Mouse (Mus musculus) hindbrain, embryonic 11.5 days (tissue): Measurements from ENCODE around the gene Zcwpw1. TPM values are rescaled to one million over a fixed set of nuclear protein-coding genes. Genes with fewer than 3 reads are reported as not detected.

Experiments
- ATAC-seq: fragments of 200-750 bp; cut with Nextera tagmentation; 2 replicates; pipeline ENCODE4 v1.8.0; 2017; ENCODE audit warnings: mild to moderate bottlenecking, moderate TSS enrichment, moderate library complexity; ENCODE audit not compliant: low FRiP score
- DNase-seq: peaks from one replicate; pipeline ENCODE4 v3.0.0-alpha.2; 2015; ENCODE audit warnings: low spot score
- H3K27ac ChIP-seq: fragments of 300-500 bp; sonication (generic); 2 replicates; pipeline ENCODE4 v1.5.1; 2014; ENCODE audit warnings: mild to moderate bottlenecking, low read depth, low read length
- H3K27me3 ChIP-seq: fragments of 300-500 bp; sonication (generic); 2 replicates; pipeline ENCODE4 v1.6.1; 2014; ENCODE audit warnings: mild to moderate bottlenecking, low read length, moderate library complexity, mixed read lengths; ENCODE audit not compliant: control insufficient read depth, insufficient read depth
- H3K36me3 ChIP-seq: fragments of 300-500 bp; sonication (generic); 2 replicates; pipeline ENCODE4 v1.6.1; 2014; ENCODE audit warnings: mild to moderate bottlenecking, low read length, moderate library complexity, mixed read lengths; ENCODE audit not compliant: control insufficient read depth, insufficient read depth
- H3K4me1 ChIP-seq: fragments of 300-500 bp; sonication (generic); replicated peaks from 2 replicates; pipeline ENCODE4 v1.6.1; 2014; ENCODE audit warnings: low read length, mixed read lengths; ENCODE audit not compliant: control insufficient read depth, insufficient read depth
- H3K4me2 ChIP-seq: fragments of 300-500 bp; sonication (generic); replicated peaks from 2 replicates; pipeline ENCODE4 v1.6.1; 2014; ENCODE audit warnings: mild to moderate bottlenecking, low read depth, low read length
- H3K4me3 ChIP-seq: fragments of 300-500 bp; sonication (generic); 2 replicates; pipeline ENCODE4 v1.5.1; 2014; ENCODE audit warnings: low read depth, low read length
- H3K9ac ChIP-seq: fragments of 300-500 bp; sonication (generic); 2 replicates; pipeline ENCODE4 v1.6.1; 2014; ENCODE audit warnings: low read depth, low read length
- H3K9me3 ChIP-seq: fragments of 300-500 bp; sonication (generic); 2 replicates; pipeline ENCODE4 v1.6.1; 2016; ENCODE audit warnings: low read length; ENCODE audit not compliant: control insufficient read depth
- WGBS: fragments of 180-500 bp; shearing (Covaris S2); extraction: QIAGEN DNeasy Blood & Tissue Kit; methylation state at CpG from one replicate; pipeline ENCODE4 v1.1.7; 2014; 5-methylcytosine and 5-hydroxymethylcytosine counted together
- polyA plus RNA-seq: library from polyadenylated mRNA; unstranded; fragments of >200 nt; fragmentation: Nextera tagmentation; extraction: Ambion mirVana; gene quantifications from 2 replicates; pipeline ENCODE4 v1.2.1, GENCODE M21; 2014

The Zcwpw1 gene
- polyA plus RNA-seq, 1 experiment from 2014 or later: 17.2 TPM

DNA sequence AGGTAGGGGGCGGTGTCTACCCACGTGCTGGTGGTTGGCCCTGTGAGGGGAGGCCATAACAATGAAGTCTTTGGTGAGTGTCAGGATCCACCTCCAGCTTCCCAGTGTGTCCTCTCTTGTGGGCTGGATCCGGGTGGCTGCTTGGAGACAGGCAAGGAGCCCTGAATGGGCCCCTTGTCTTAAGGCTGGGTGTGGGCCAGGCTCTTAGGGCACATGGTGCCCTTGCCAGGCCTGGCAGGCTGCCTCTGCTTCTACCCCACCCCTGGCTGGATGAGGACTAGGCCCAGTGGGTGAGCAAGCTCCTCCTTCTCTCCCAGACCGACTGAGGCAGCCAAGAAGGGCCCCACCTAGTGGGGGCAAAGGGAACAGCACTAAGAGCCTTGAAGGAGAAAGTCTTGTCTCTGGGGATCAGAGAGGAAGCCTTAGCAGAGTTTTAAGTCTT lies 27.6 kb upstream of the Zcwpw1 start:
- no peaks in the 10 kb centered on the region for H3K4me1 ChIP-seq
- 32% methylated on average over 4 of the region's 4 CpGs for WGBS
- H3K27ac ChIP-seq: no peak overlapping the region
- no peaks in the 10 kb centered on the region for H3K27me3 ChIP-seq
- DNase-seq (peak; percentile 80), ATAC-seq (peak; percentile 25; the same call in 1 of the 2 replicates)
- H3K4me2 ChIP-seq: no peak overlapping the region
- no peak overlapping the region for H3K9ac ChIP-seq
- no peaks in the 10 kb centered on the region for H3K36me3 ChIP-seq
- no peaks in the 10 kb centered on the region for H3K9me3 ChIP-seq
- no peak overlapping the region for H3K4me3 ChIP-seq

DNA sequence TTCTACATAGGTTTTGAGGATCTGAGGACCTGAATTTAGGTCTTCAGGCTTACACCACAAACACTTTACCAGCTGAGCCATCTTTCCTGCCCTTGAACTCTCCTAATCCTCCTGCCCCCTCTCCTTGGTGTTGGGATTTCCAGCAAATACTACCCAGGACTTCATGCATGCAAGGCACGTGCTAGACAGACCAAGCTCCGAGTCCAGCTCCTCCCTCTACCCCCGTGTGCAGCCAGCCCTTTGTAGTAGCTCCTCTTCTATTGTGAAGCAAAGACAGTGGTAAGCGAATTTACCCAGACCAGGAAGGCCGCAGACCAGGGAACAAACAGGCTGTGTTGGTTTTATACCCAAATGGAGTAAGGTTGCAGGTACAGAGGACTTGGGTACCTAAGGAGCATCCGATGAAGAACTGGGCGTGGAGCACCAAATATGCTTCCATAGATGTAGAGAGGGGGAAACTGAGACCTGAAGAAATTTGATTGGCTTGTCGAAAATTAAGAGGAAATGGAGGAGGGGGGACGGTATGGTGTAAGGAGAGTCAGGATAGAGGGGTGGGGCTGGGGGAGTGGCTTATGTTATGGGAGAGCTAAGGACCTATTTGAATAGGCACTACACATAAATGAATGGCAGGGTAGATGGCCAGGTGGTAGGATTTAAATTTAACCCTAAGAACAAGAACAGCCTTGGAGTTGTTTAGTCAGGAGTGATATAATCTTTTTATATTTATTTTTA lies 22.8 kb upstream of the Zcwpw1 start:
- no peaks in the 10 kb centered on the region for H3K9me3 ChIP-seq
- no peaks in the 10 kb centered on the region for H3K36me3 ChIP-seq
- ATAC-seq: 0 out of 2 replicates have a peak, but pooled peaks have one; percentile 56
- WGBS: 49% methylated on average over 9 of the region's 9 CpGs
- H3K27ac ChIP-seq: 0 out of 2 replicates have a peak overlapping the region, but pooled peaks have one; percentile 39
- H3K4me3 ChIP-seq: no peak overlapping the region
- DNase-seq: no peak
- no peak overlapping the region for H3K9ac ChIP-seq
- no peaks in the 10 kb centered on the region for H3K27me3 ChIP-seq
- no peaks in the 10 kb centered on the region for H3K4me1 ChIP-seq
- H3K4me2 ChIP-seq: no peak overlapping the region

DNA sequence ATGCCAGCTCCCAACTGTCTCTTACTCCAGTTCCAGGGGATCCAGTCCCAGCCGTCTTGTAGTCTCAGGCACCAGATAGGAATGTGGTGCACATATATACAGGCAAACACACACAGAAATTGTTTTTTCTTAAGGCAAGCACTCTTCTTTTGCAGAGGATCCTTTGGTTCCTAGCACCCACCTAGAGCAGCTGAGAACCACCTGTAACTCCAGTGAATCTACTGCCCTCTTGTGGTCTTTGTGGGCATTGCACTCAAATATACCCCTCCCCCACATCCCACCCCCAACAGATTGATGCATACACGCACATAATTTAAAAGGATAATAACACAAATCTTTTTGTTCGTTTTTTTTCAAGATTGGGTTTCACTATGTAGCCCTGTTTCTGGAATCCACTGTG lies 21.3 kb upstream of the Zcwpw1 start:
- DNase-seq: peak; percentile 58
- no peak overlapping the region for H3K4me3 ChIP-seq
- H3K9me3 ChIP-seq: no peaks in the 10 kb centered on the region
- no peak for ATAC-seq
- no peaks in the 10 kb centered on the region for H3K27me3 ChIP-seq
- no peak overlapping the region for H3K9ac ChIP-seq
- no peaks in the 10 kb centered on the region for H3K36me3 ChIP-seq
- H3K4me2 ChIP-seq: no peak overlapping the region
- no peaks in the 10 kb centered on the region for H3K4me1 ChIP-seq
- no peak overlapping the region for H3K27ac ChIP-seq
- 56% methylated on average over 3 of the region's 3 CpGs for WGBS

DNA sequence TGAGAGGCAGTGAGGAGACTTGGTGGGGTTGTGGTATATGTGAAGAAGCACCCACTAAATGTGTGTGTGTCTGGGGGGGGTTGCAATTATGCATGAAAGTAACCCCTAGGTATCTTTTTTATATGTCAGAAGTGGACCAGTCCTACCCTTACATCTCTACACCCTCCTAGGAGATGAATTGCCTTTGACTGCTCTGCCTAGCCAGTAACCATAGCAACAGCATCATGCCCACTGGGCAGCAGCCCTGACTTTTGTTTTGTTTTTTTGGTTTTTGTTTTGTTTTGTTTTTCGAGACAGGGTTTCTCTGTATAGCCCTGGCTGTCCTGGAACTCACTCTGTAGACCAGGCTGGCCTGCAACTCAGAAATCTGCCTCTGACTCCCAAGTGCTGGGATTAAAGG lies 19.1 kb upstream of the Zcwpw1 start:
- Histone ChIP-seq H3K4me2 (no peak overlapping the region), H3K27me3 (no peaks in the 10 kb centered on the region), H3K27ac (no peak overlapping the region), H3K36me3 (no peaks in the 10 kb centered on the region), H3K9ac (no peak overlapping the region), H3K4me1 (no peaks in the 10 kb centered on the region), H3K9me3 (no peaks in the 10 kb centered on the region), H3K4me3 (no peak overlapping the region)
- 41% methylated on average over 1 of the region's 1 CpGs for WGBS
- ATAC-seq: peak; percentile 75
- DNase-seq: no peak

DNA sequence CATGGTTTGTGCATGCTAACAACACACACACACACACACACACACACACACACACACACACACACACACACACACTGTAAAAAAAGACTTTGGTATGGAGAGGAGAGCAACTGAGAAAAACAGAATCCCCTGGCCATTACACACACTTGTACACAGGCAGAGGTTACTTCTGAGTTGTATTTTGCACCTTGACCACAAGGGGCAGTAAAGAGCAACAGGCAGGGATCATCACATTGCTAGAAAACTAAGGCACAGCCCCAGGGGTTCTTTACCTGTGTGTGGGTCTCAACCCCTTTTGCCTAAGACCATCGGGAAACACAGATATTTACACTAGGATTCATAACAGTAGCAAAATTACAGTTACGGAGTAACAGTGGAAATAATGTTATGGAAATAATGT lies 16.9 kb upstream of the Zcwpw1 start:
- Histone ChIP-seq H3K36me3 (no peaks in the 10 kb centered on the region), H3K9ac (no peak overlapping the region), H3K4me3 (no peak overlapping the region), H3K27ac (no peak overlapping the region), H3K9me3 (no peaks in the 10 kb centered on the region), H3K4me2 (no peak overlapping the region), H3K4me1 (no peaks in the 10 kb centered on the region), H3K27me3 (no peaks in the 10 kb centered on the region)
- ATAC-seq (no peak), DNase-seq (peak; percentile 75)
- WGBS: 45% methylated on average over 2 of the region's 2 CpGs

DNA sequence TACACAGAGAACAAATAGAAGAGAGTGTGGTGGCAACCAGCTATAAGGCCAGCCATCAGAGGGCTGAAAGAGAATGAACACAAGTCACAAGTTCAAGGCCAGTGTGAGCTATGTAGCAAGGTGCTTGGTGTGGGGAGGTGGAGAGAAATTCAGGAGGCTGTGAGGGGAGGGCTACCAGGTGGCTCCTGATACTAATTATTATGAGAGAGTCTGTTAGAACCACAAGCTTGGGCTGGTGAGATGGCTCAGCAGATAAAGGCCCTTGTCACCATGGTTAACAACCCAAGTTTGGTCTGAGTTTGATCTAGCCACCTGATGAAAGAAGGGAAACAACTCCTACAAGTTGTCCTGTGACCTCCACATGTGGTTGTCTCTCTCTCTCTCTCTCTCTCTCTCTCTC lies 14.8 kb upstream of the Zcwpw1 start:
- Histone ChIP-seq H3K4me2 (no peak overlapping the region), H3K27me3 (no peaks in the 10 kb centered on the region), H3K27ac (no peak overlapping the region), H3K4me3 (no peak overlapping the region), H3K9ac (no peak overlapping the region), H3K4me1 (no peaks in the 10 kb centered on the region), H3K36me3 (no peaks in the 10 kb centered on the region), H3K9me3 (no peaks in the 10 kb centered on the region)
- no peak for ATAC-seq
- no peak for DNase-seq

DNA sequence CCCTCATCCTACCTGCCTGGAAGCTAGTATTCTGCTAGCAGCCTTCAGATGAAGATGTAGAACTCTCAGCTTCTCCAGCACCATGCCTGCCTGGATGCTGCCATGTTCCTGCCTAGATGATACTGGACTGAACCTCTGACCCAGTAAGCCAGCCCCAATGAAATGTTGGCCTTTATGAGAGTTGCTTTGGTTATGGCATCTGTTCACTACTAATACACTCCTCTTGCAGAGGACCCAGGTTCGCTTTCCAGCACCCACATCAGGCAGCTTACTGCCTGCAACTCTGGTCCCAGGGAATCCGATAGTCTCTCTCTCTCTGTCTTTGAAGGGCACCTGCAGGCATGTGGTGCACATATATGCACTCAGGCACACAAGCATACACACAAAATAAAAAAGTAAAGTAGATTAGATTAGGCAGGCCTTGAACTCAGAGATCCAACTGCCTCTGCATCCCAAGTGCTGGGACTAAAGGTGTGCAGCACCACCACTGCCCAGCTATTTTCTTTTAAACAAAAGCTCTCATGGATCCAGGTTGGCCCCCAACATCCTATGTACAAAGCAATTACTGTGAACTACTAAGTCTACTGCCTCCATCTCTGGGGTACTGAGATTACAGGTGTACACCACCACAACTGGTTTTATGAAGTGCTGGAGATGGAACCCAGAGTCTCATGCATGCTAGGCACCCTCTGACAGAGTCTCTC lies 11.9 kb upstream of the Zcwpw1 start:
- no peaks in the 10 kb centered on the region for H3K27me3 ChIP-seq
- H3K4me1 ChIP-seq: peaks cover 2% of the 10 kb centered on the region; the same call in 1 of the 2 replicates
- WGBS: 94% methylated on average over 2 of the region's 2 CpGs
- no peak overlapping the region for H3K9ac ChIP-seq
- H3K4me3 ChIP-seq: no peak overlapping the region
- DNase-seq (no peak), ATAC-seq (no peak)
- H3K27ac ChIP-seq: no peak overlapping the region
- no peaks in the 10 kb centered on the region for H3K36me3 ChIP-seq
- H3K4me2 ChIP-seq: no peak overlapping the region
- no peaks in the 10 kb centered on the region for H3K9me3 ChIP-seq

DNA sequence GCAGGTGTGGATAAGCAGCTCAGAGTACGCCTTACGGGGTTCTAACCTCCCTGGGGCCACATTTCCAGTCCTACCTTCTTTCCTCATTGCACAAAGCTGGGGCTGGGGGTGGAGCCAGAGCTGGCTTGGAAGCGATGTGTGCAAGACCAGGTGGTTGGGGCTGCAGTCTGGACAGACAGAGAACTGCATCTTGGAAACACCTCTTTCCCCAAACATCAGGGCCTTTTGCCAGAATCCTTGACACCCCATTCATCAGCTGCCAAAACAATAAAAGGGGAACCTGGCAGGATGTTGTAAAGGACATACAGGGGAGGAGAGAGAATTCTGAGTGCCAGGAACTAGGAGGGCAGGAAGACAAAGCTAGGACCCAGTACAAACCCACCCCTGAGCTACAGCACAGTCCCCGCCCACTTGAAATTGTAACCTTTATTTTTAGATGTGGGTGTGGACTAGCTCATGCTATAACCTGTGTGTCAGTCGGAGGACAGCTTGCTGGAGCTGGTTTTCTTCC lies 11.1 kb upstream of the Zcwpw1 start:
- H3K9ac ChIP-seq: no peak overlapping the region
- H3K36me3 ChIP-seq: 0 out of 2 replicates have a peak, but pooled peaks cover 3% of the 10 kb centered on the region
- H3K27ac ChIP-seq: no peak overlapping the region
- no peak overlapping the region for H3K4me3 ChIP-seq
- H3K4me1 ChIP-seq: peaks cover 2% of the 10 kb centered on the region; the same call in 1 of the 2 replicates
- 58% methylated on average over 5 of the region's 5 CpGs for WGBS
- no peaks in the 10 kb centered on the region for H3K9me3 ChIP-seq
- DNase-seq: no peak
- H3K4me2 ChIP-seq: no peak overlapping the region
- no peak for ATAC-seq
- no peaks in the 10 kb centered on the region for H3K27me3 ChIP-seq
